Mouse (Mus musculus) bone marrow macrophage, adult 2 months (primary cell): ENCODE results near the gene Hnrnpk.

ENCODE experiments used
- CTCF ChIP-seq: IDR thresholded peaks from 2 replicates; pipeline ENCODE4 v1.5.1; 2012; ENCODE audit warnings: low read depth, mild to moderate bottlenecking, low read length, moderate library complexity
- POLR2A ChIP-seq: IDR thresholded peaks from 2 replicates; pipeline ENCODE4 v1.6.1; 2012; ENCODE audit warnings: mild to moderate bottlenecking, low read depth, low read length, borderline replicate concordance

DNA sequence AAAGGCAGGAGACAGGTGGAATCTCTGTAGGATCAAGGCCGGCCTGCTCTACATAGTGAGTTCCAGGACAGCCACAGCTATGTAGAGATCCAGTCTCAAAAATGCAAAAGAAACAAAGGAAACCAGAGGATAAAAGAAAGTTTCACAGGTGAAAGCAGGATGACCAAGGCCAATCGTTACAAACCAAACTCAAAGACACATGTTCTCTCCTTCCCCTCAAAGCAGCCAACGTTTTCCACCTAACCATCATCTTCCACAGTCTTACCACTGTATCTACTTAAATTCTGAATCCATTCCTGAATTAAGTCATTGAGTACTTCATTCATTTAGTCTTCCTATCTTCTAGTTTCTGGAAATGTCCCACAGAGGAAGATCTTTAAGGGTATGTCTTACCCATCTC lies 14.8 kb downstream of the Hnrnpk start:
- TF ChIP-seq POLR2A (no peak), CTCF (no peak)
